Mouse (Mus musculus) kidney, embryonic 16.5 days (tissue): ENCODE results near the gene Bmpr1b. TPM values are rescaled to one million over a fixed set of nuclear protein-coding genes. Genes with fewer than 3 reads are reported as not detected.
A peak's percentile ranks its signal among the peaks of the same experiment; 100 is the strongest.

Source experiments
- ATAC-seq: fragments of 200-750 bp; cut with Nextera tagmentation; 2 replicates; pipeline ENCODE4 v1.8.0; 2017; ENCODE audit warnings: moderate TSS enrichment; ENCODE audit not compliant: low FRiP score, low TSS enrichment
- H3K27ac ChIP-seq: fragments of 300-500 bp; sonication (generic); 2 replicates; pipeline ENCODE4 v1.5.1; 2014; ENCODE audit warnings: low read length
- H3K27me3 ChIP-seq: fragments of 300-500 bp; sonication (generic); 2 replicates; pipeline ENCODE4 v1.6.1; 2014; ENCODE audit warnings: low read length, control low read depth, mixed read lengths; ENCODE audit not compliant: insufficient read depth
- H3K36me3 ChIP-seq: fragments of 300-500 bp; sonication (generic); 2 replicates; pipeline ENCODE4 v1.6.1; 2014; ENCODE audit warnings: low read length, control low read depth, mixed read lengths; ENCODE audit not compliant: insufficient read depth
- H3K4me1 ChIP-seq: fragments of 300-500 bp; sonication (generic); 2 replicates; pipeline ENCODE4 v1.6.1; 2014; ENCODE audit warnings: low read length, control low read depth, mixed read lengths; ENCODE audit not compliant: insufficient read depth
- H3K4me2 ChIP-seq: fragments of 300-500 bp; sonication (generic); replicated peaks from 2 replicates; pipeline ENCODE4 v1.6.1; 2014; ENCODE audit warnings: low read depth, low read length
- H3K4me3 ChIP-seq: fragments of 300-500 bp; sonication (generic); 2 replicates; pipeline ENCODE4 v1.5.1; 2014; ENCODE audit warnings: mild to moderate bottlenecking, low read length
- H3K9ac ChIP-seq: fragments of 300-500 bp; sonication (generic); replicated peaks from 2 replicates; pipeline ENCODE4 v1.6.1; 2014; ENCODE audit warnings: low read length
- H3K9me3 ChIP-seq: fragments of 300-500 bp; sonication (generic); 2 replicates; pipeline ENCODE4 v1.6.1; 2016; ENCODE audit warnings: low read length, control low read depth
- WGBS: fragments of 180-500 bp; shearing (Covaris S2); extraction: QIAGEN DNeasy Blood & Tissue Kit; methylation state at CpG from one replicate; pipeline ENCODE4 v1.1.7; 2014; 5-methylcytosine and 5-hydroxymethylcytosine counted together
- polyA plus RNA-seq: library from polyadenylated mRNA; unstranded; fragments of >200 nt; fragmentation: Nextera tagmentation; extraction: Ambion mirVana; gene quantifications from 2 replicates; pipeline ENCODE4 v1.2.1, GENCODE M21; 2015

Bmpr1b gene
- polyA plus RNA-seq, 1 experiment from 2014 or later, result 8.8 TPM

DNA sequence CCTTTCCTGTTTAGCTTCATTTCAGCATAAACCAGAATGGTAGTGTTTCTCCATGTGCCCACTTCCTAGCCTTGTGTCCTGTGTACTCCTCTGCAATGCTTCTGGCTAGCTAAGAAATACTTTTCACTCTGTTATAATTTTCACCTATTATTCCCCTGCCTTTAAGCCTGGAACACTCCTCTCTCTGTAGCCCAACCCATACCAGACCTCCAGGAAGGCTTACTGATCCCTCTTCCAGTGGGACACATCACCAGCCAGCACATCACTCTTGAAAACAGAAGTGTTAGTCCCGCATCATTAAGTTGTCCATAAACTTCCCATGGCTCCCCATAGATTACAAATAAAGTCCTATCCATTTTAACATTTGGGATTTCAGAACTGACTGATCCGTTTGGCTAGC lies 375.5 kb downstream of the Bmpr1b start:
- H3K9me3 ChIP-seq, result no peaks in the 10 kb centered on the region
- 69% methylated on average over 2 of the region's 2 CpGs for WGBS

DNA sequence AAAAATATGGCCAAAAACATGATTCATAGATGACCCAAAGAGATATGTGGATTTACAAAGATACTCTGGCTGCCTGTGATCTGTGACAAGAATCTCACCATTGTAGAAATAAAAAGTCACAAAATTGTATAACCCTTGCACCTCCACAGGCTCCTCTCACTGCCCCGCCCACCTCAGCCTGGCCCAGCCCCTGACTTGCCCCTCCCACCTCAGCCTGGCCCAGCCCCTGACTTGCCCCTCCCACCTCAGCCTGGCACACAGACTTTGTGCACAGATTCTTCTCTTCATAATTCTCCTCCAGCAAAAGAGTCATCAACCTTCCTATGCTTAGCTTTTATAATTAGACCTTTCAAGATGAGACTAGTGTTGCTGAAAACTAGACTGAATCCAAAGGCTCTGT lies 377.1 kb downstream of the Bmpr1b start:
- WGBS, result 100% methylated on average over 1 of the region's 1 CpGs
- Histone ChIP-seq H3K4me2 (no peak overlapping the region), H3K4me1 (no peaks in the 10 kb centered on the region), H3K4me3 (no peak overlapping the region), H3K27me3 (no peaks in the 10 kb centered on the region), H3K27ac (no peak overlapping the region), H3K36me3 (0 out of 2 replicates have a peak, but pooled peaks cover 4% of the 10 kb centered on the region), H3K9me3 (no peaks in the 10 kb centered on the region), H3K9ac (no peak overlapping the region)
- ATAC-seq, result 0 out of 2 replicates have a peak, but pooled peaks have one; percentile 59

More for the DNA sequence above, 375.5 kb downstream of the Bmpr1b start:
- H3K4me1 ChIP-seq, result no peaks in the 10 kb centered on the region
- no peak overlapping the region for H3K4me3 ChIP-seq
- H3K27ac ChIP-seq, result no peak overlapping the region
- 0 out of 2 replicates have a peak, but pooled peaks cover 4% of the 10 kb centered on the region for H3K36me3 ChIP-seq
- H3K9ac ChIP-seq, result no peak overlapping the region
- ATAC-seq, result no peak
- no peaks in the 10 kb centered on the region for H3K27me3 ChIP-seq
- H3K4me2 ChIP-seq, result no peak overlapping the region

DNA sequence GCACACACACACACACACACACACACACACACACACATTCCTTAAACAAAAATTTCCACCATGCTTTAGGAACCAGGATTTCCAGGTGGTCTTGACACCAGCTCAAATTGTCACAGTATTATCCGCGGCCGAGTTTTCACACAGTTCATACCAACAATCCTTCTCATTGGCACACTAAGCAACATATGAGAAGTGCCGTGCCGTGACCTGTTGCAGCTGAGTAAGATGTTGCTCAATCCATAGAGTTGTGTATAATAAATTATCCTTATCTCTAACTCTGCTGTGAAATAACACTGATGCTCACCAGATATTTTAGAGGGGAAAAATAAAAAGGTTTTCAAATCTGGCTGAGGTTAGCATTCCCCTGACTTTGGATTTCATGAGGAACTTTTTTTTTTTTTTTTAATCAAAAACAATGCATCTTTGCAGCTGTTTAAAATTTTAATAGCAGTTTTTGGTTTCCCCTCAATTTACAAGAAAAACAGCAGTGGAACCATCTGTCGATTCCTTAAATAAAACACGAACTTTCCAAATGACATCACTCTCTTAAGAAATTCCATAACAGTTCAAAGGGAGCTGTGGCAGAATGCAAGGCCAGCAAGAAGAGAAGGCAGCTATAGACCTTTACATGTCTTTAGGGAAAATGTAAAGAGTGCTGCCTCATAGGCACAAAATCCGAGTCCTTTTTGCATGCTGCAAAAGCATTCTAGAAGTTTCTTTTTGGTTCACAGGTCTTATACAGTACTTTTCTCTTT lies 378.0 kb downstream of the Bmpr1b start:
- ATAC-seq, result no peak
- no peak overlapping the region for H3K4me3 ChIP-seq
- 77% methylated on average over 8 of the region's 8 CpGs for WGBS
- 0 out of 2 replicates have a peak, but pooled peaks cover 4% of the 10 kb centered on the region for H3K36me3 ChIP-seq
- H3K27me3 ChIP-seq, result no peaks in the 10 kb centered on the region
- H3K9me3 ChIP-seq, result no peaks in the 10 kb centered on the region
- no peak overlapping the region for H3K4me2 ChIP-seq
- no peaks in the 10 kb centered on the region for H3K4me1 ChIP-seq
- H3K27ac ChIP-seq, result no peak overlapping the region
- no peak overlapping the region for H3K9ac ChIP-seq

Other genes with a start within 250 kb of the Bmpr1b start
- 47.9 and 50.7 TPM in 2 replicates for gene Pdlim5, start 226.3 kb upstream of the Bmpr1b start, polyA plus RNA-seq